Mouse (Mus musculus) urinary bladder, postnatal 25 days (tissue): Measurements from ENCODE around the gene Fas.

Experiments used
- DNase-seq: peaks from one replicate; pipeline ENCODE4 v3.0.0; 2022; ENCODE audit warnings: low spot score

The Fas gene

GRCm38 (mm10) chr19:34369551-34369950, 79.1 kb downstream of the Fas start:
- peak; percentile 23 for DNase-seq

GRCm38 (mm10) chr19:34370397-34370796, 79.9 kb downstream of the Fas start:
- DNase-seq: no peak
